Mouse (Mus musculus) brain, adult 10 weeks (tissue): ENCODE results near the gene Tmem120a. TPM values are rescaled to one million over a fixed set of nuclear protein-coding genes. Genes with fewer than 3 reads are reported as not detected.

Source experiments
- polyA plus RNA-seq: library from polyadenylated mRNA; stranded (reverse); fragments of 350-450 nt; fragmentation: Illumina TruSeq; extraction: RNeasy Lipid Tissue Mini Kit (QIAGEN cat#74804); gene quantifications from one replicate; pipeline ENCODE4 v1.2.3, GENCODE M21; 2015; ENCODE audit warnings: low read depth, low replicate concordance

The Tmem120a gene
- 25.0 TPM for polyA plus RNA-seq

GRCm38 (mm10) chr5:135743741-135744609 is at the start of gene Tmem120a:
Gene Tmem120a, minus strand, starts transcription at chr5:135744448.

GRCm38 (mm10) chr5:135778471-135779445 is 34.5 kb upstream of the Tmem120a start, which contains the start of gene Mdh2:
Gene Mdh2, plus strand, starts transcription at chr5:135778480.

GRCm38 (mm10) chr5:135777796-135778470 is 33.7 kb upstream of the Tmem120a start, which contains the start of gene Styxl1:
Gene Styxl1, minus strand, starts transcription at chr5:135778385.

Other genes starting within 250 kb of the Tmem120a start
- gene Hip1, start 199.3 kb downstream of the Tmem120a start, polyA plus RNA-seq: 26.4 TPM
- gene Ccl26, start 180.9 kb downstream of the Tmem120a start, polyA plus RNA-seq: not detected
- gene Ccl24, start 171.4 kb downstream of the Tmem120a start, polyA plus RNA-seq: 0.70 TPM
- 63.0 TPM for gene Rhbdd2, start 111.8 kb downstream of the Tmem120a start, polyA plus RNA-seq
- gene Por, start 74.4 kb downstream of the Tmem120a start, polyA plus RNA-seq: 60.6 TPM
- 0.51 TPM for gene Styxl1, start 33.9 kb upstream of the Tmem120a start, polyA plus RNA-seq
- 526 TPM for gene Mdh2, start 34.0 kb upstream of the Tmem120a start, polyA plus RNA-seq
- 41.7 TPM for gene Srrm3, start 62.4 kb upstream of the Tmem120a start, polyA plus RNA-seq
- gene Hspb1, start 143.5 kb upstream of the Tmem120a start, polyA plus RNA-seq: 19.2 TPM
- gene Ywhag, start 190.2 kb upstream of the Tmem120a start, polyA plus RNA-seq: 750 TPM
- 1.6 TPM for gene Ssc4d, start 230.1 kb upstream of the Tmem120a start, polyA plus RNA-seq
- not detected for gene Zp3, start 235.7 kb upstream of the Tmem120a start, polyA plus RNA-seq